7 mouse cellular contexts compared by ENCODE assay signal in genomic region chr3:107895194-107895719, GRCm38 (mm10). TPM values are rescaled to one million over a fixed set of nuclear protein-coding genes. Genes with fewer than 3 reads are reported as not detected.
DNase-seq lines count a peak whose midpoint lies in the region; ATAC-seq and TF ChIP-seq lines count a peak whose summit lies in the region.

No protein-coding gene starts in this region.

- no peaks in the 10 kb centered on the region for H3K36me3 ChIP-seq in neural tube, embryonic 11.5 days (ENCODE audit: control insufficient read depth, insufficient read depth, low read length)
- H3K36me3 ChIP-seq in forebrain, embryonic 12.5 days (replicated peaks) = peaks cover 10% of the 10 kb centered on the region
- H3K36me3 ChIP-seq in liver, adult 2 months (ENCODE audit: control insufficient read depth, insufficient read depth, low read length) = no peaks in the 10 kb centered on the region
- H3K36me3 ChIP-seq in stomach, embryonic 16.5 days (ENCODE audit: control insufficient read depth, insufficient read depth, low read length) = no peaks in the 10 kb centered on the region

- DNase-seq in neural tube, embryonic 11.5 days (ENCODE audit: low spot score) = no peak
- no peak for DNase-seq in neural tube, embryonic 10.5 days (ENCODE audit: extremely low spot score, low spot score)
- DNase-seq in liver, adult 2 months (ENCODE audit: extremely low read depth, low read depth, low spot score) = no peak
- DNase-seq in retina, embryonic 14.5 days (ENCODE audit: low spot score) = no peak
- no peak for DNase-seq in cerebellum, postnatal 14 days

- peaks cover 6% of the 10 kb centered on the region; the same call in 1 of the 2 replicates for H3K4me1 ChIP-seq in neural tube, embryonic 11.5 days (ENCODE audit: control insufficient read depth, insufficient read depth, low read length)
- peaks cover 12% of the 10 kb centered on the region for H3K4me1 ChIP-seq in forebrain, embryonic 12.5 days
- no peaks in the 10 kb centered on the region for H3K4me1 ChIP-seq in liver, adult 2 months (ENCODE audit: control insufficient read depth, insufficient read depth, low read length)
- H3K4me1 ChIP-seq in stomach, embryonic 16.5 days (ENCODE audit: control insufficient read depth, insufficient read depth, low read length) = peaks cover 6% of the 10 kb centered on the region; the same call in 1 of the 2 replicates

- peak overlapping the region; percentile 88 for H3K9ac ChIP-seq in neural tube, embryonic 11.5 days (ENCODE audit: low read length)
- H3K9ac ChIP-seq in forebrain, embryonic 12.5 days = peak overlapping the region; percentile 77
- H3K9ac ChIP-seq in liver, adult 2 months (ENCODE audit: low read depth, low read length) = no peak overlapping the region
- H3K9ac ChIP-seq in stomach, embryonic 16.5 days (ENCODE audit: low read length) = peak overlapping the region; percentile 92

- 12% methylated on average over 6 of the region's 6 CpGs for WGBS in neural tube, embryonic 11.5 days
- WGBS in forebrain, embryonic 12.5 days = 13% methylated on average over 6 of the region's 6 CpGs
- WGBS in liver, adult 2 months = 7% methylated on average over 6 of the region's 6 CpGs
- 10% methylated on average over 6 of the region's 6 CpGs for WGBS in stomach, embryonic 16.5 days

- H3K79me2 ChIP-seq in liver, adult 2 months (ENCODE audit: control insufficient read depth, insufficient read depth, low read length) = no peaks in the 10 kb centered on the region

- no peak for TF ChIP-seq CTCF in liver, adult 2 months (IDR thresholded peaks at IDR 0.05; ENCODE audit: low read depth, low read length)

- H3K4me3 ChIP-seq in neural tube, embryonic 11.5 days (ENCODE audit: low read depth, low read length) = peak overlapping the region; percentile 73
- H3K4me3 ChIP-seq in forebrain, embryonic 12.5 days (replicated peaks) = peak overlapping the region; percentile 62
- peak overlapping the region; percentile 64 for H3K4me3 ChIP-seq in liver, adult 2 months (ENCODE audit: insufficient read depth, low read depth, low read length)
- peak overlapping the region; percentile 77 for H3K4me3 ChIP-seq in stomach, embryonic 16.5 days (replicated peaks; ENCODE audit: low read length)

- H3K27ac ChIP-seq in neural tube, embryonic 11.5 days (ENCODE audit: low read depth, low read length) = no peak overlapping the region
- H3K27ac ChIP-seq in forebrain, embryonic 12.5 days = no peak overlapping the region
- no peak overlapping the region for H3K27ac ChIP-seq in liver, adult 2 months (replicated peaks; ENCODE audit: insufficient read depth, low read depth, low read length)
- peak overlapping the region; percentile 72 for H3K27ac ChIP-seq in stomach, embryonic 16.5 days (ENCODE audit: low read length)

- no peak for TF ChIP-seq POLR2A in liver, adult 2 months (IDR thresholded peaks at IDR 0.05; ENCODE audit: extremely low read depth, insufficient read depth, low read length)

- ATAC-seq in neural tube, embryonic 11.5 days (ENCODE audit: insufficient read depth, low FRiP score, low TSS enrichment) = peak; percentile 11; the same call in 1 of the 2 replicates
- ATAC-seq in forebrain, embryonic 12.5 days (ENCODE audit: low FRiP score) = peak; percentile 36
- ATAC-seq in stomach, embryonic 16.5 days (ENCODE audit: insufficient read depth, low FRiP score) = peak; percentile 7; the same call in 1 of the 2 replicates

- peak overlapping the region; percentile 80 for H3K4me2 ChIP-seq in neural tube, embryonic 11.5 days (ENCODE audit: low read depth)
- H3K4me2 ChIP-seq in forebrain, embryonic 12.5 days = peak overlapping the region; percentile 75
- H3K4me2 ChIP-seq in stomach, embryonic 16.5 days (ENCODE audit: low read depth, low read length) = peak overlapping the region; percentile 89

- H3K9me3 ChIP-seq in neural tube, embryonic 11.5 days (ENCODE audit: control insufficient read depth, low read length) = no peaks in the 10 kb centered on the region
- no peaks in the 10 kb centered on the region for H3K9me3 ChIP-seq in forebrain, embryonic 12.5 days
- no peaks in the 10 kb centered on the region for H3K9me3 ChIP-seq in stomach, embryonic 16.5 days (replicated peaks; ENCODE audit: control insufficient read depth, low read length)

- no peaks in the 10 kb centered on the region for H3K27me3 ChIP-seq in neural tube, embryonic 11.5 days (ENCODE audit: control insufficient read depth, insufficient read depth, low read length)
- no peaks in the 10 kb centered on the region for H3K27me3 ChIP-seq in forebrain, embryonic 12.5 days
- H3K27me3 ChIP-seq in liver, adult 2 months (ENCODE audit: control insufficient read depth, insufficient read depth, low read length) = no peaks in the 10 kb centered on the region
- H3K27me3 ChIP-seq in stomach, embryonic 16.5 days (ENCODE audit: control insufficient read depth, insufficient read depth, low read length) = no peaks in the 10 kb centered on the region

RNA-seq across cellular contexts. Expression of gene Gstm5, which starts 0.4 kb away (rescaled TPM):
- polyA plus RNA-seq in neural tube, embryonic 11.5 days (2014; fragmentation: Nextera tagmentation; extraction: Ambion mirVana) = 210 and 222 TPM in 2 replicates
- polyA plus RNA-seq in forebrain, embryonic 12.5 days (2016; fragmentation: Nextera tagmentation; extraction: Ambion mirVana) = 225 and 230 TPM in 2 replicates
- 17.9 and 21.8 TPM in 2 replicates for total RNA-seq in liver, adult 2 months (2014; rRNA removed)
- 11.4 and 12.5 TPM in 2 replicates for polyA plus RNA-seq in liver, adult 2 months (2012; rRNA removed)
- polyA plus RNA-seq in stomach, embryonic 16.5 days (2015; fragmentation: Nextera tagmentation; extraction: Ambion mirVana) = 131 and 144 TPM in 2 replicates

RNA-seq across cellular contexts. Expression of gene Eps8l3, which starts 18.2 kb away (rescaled TPM):
- polyA plus RNA-seq in neural tube, embryonic 11.5 days (2014; fragmentation: Nextera tagmentation; extraction: Ambion mirVana) = 0.11 TPM in 1 of 2 replicates, not detected in the other
- not detected in 2 replicates for polyA plus RNA-seq in forebrain, embryonic 12.5 days (2016; fragmentation: Nextera tagmentation; extraction: Ambion mirVana)
- total RNA-seq in liver, adult 2 months (2014; rRNA removed) = under 0.01 TPM in 1 of 2 replicates, not detected in the other
- 0.06 and 0.07 TPM in 2 replicates for polyA plus RNA-seq in liver, adult 2 months (2012; rRNA removed)
- 33.0 and 35.9 TPM in 2 replicates for polyA plus RNA-seq in stomach, embryonic 16.5 days (2015; fragmentation: Nextera tagmentation; extraction: Ambion mirVana)

RNA-seq across cellular contexts. Expression of gene Gstm7, which starts 36.4 kb away (rescaled TPM):
- polyA plus RNA-seq in neural tube, embryonic 11.5 days (2014; fragmentation: Nextera tagmentation; extraction: Ambion mirVana) = 49.9 and 50.8 TPM in 2 replicates
- 63.8 and 66.8 TPM in 2 replicates for polyA plus RNA-seq in forebrain, embryonic 12.5 days (2016; fragmentation: Nextera tagmentation; extraction: Ambion mirVana)
- total RNA-seq in liver, adult 2 months (2014; rRNA removed) = 69.8 and 99.1 TPM in 2 replicates
- polyA plus RNA-seq in liver, adult 2 months (2012; rRNA removed) = 108 and 130 TPM in 2 replicates
- 24.7 and 24.8 TPM in 2 replicates for polyA plus RNA-seq in stomach, embryonic 16.5 days (2015; fragmentation: Nextera tagmentation; extraction: Ambion mirVana)

RNA-seq across cellular contexts. Expression of gene Gstm6, which starts 48.3 kb away (rescaled TPM):
- 5.3 and 6.2 TPM in 2 replicates for polyA plus RNA-seq in neural tube, embryonic 11.5 days (2014; fragmentation: Nextera tagmentation; extraction: Ambion mirVana)
- 10.7 and 12.0 TPM in 2 replicates for polyA plus RNA-seq in forebrain, embryonic 12.5 days (2016; fragmentation: Nextera tagmentation; extraction: Ambion mirVana)
- 96.1 and 97.1 TPM in 2 replicates for total RNA-seq in liver, adult 2 months (2014; rRNA removed)
- polyA plus RNA-seq in liver, adult 2 months (2012; rRNA removed) = 138 and 146 TPM in 2 replicates
- polyA plus RNA-seq in stomach, embryonic 16.5 days (2015; fragmentation: Nextera tagmentation; extraction: Ambion mirVana) = 10.4 and 11.2 TPM in 2 replicates

Comparison
In these comparisons a context has a peak if more than half of its experiments do, and no peak if none do; other contexts are left out.
1. RNA of gene Eps8l3, which starts 18.2 kb away (polyA plus RNA-seq): 33.0 to 35.9 TPM in stomach, embryonic 16.5 days; 0.11 TPM in neural tube, embryonic 11.5 days, 0.06 to 0.07 TPM in liver, adult 2 months and not detected in forebrain, embryonic 12.5 days; every median in the first group is over 10 times any median in the second.
2. Peak in every context shown above with its lines, with median percentiles within 50 percentile points of each other: ATAC-seq, H3K4me2 ChIP-seq and H3K4me3 ChIP-seq.